Mouse (Mus musculus): ENCODE measurements around the gene Fam185a.

Fam185a gene

GRCm38 (mm10) chr5:21493294-21493999 is 68.7 kb downstream of the Fam185a start:
- no peak for DNase-seq (ENCODE audit: low spot score)

- DNase-seq (ENCODE audit: low spot score): no peak
Observed at GRCm38 (mm10) chr5:21494781-21495180, 70.0 kb downstream of the Fam185a start.

- DNase-seq (ENCODE audit: low spot score): no peak
Observed at GRCm38 (mm10) chr5:21496321-21496720, 71.6 kb downstream of the Fam185a start.

GRCm38 (mm10) chr5:21496881-21497280 is 72.1 kb downstream of the Fam185a start:
- DNase-seq (ENCODE audit: low spot score): no peak

GRCm38 (mm10) chr5:21498490-21498889 is 73.7 kb downstream of the Fam185a start:
- no peak for DNase-seq (ENCODE audit: low spot score)

GRCm38 (mm10) chr5:21498925-21499324 is 74.2 kb downstream of the Fam185a start:
- no peak for DNase-seq (ENCODE audit: low spot score)

- no peak for DNase-seq (ENCODE audit: low spot score)
Observed at GRCm38 (mm10) chr5:21500133-21500532, 75.4 kb downstream of the Fam185a start.

- no peak for DNase-seq (ENCODE audit: low spot score)
Observed at GRCm38 (mm10) chr5:21500941-21501340, 76.2 kb downstream of the Fam185a start.

GRCm38 (mm10) chr5:21502936-21503610 is 78.3 kb downstream of the Fam185a start:
- DNase-seq (ENCODE audit: low spot score): no peak

- no peak for DNase-seq (ENCODE audit: low spot score)
Observed at GRCm38 (mm10) chr5:21505159-21505558, 80.4 kb downstream of the Fam185a start.

GRCm38 (mm10) chr5:21506887-21507286 is 82.1 kb downstream of the Fam185a start:
- no peak for DNase-seq (ENCODE audit: low spot score)

- DNase-seq (ENCODE audit: low spot score): no peak
Observed at GRCm38 (mm10) chr5:21509801-21510200, 85.0 kb downstream of the Fam185a start.

GRCm38 (mm10) chr5:21513363-21513762 is 88.6 kb downstream of the Fam185a start:
- no peak for DNase-seq (ENCODE audit: low spot score)

GRCm38 (mm10) chr5:21517562-21517961 is 92.8 kb downstream of the Fam185a start:
- DNase-seq (ENCODE audit: low spot score): no peak

- no peak for DNase-seq (ENCODE audit: low spot score)
Observed at GRCm38 (mm10) chr5:21518207-21518606, 93.4 kb downstream of the Fam185a start.

- no peak for DNase-seq (ENCODE audit: low spot score)
Observed at GRCm38 (mm10) chr5:21519166-21519565, 94.4 kb downstream of the Fam185a start.

- DNase-seq (ENCODE audit: low spot score): peak; percentile 4
Observed at GRCm38 (mm10) chr5:21526835-21527485, 102.2 kb downstream of the Fam185a start.

GRCm38 (mm10) chr5:21527488-21527911 is 102.7 kb downstream of the Fam185a start:
- no peak for DNase-seq (ENCODE audit: low spot score)

- no peak for DNase-seq (ENCODE audit: low spot score)
Observed at GRCm38 (mm10) chr5:21528068-21528842, 103.5 kb downstream of the Fam185a start.

- DNase-seq (ENCODE audit: low spot score): no peak
Observed at GRCm38 (mm10) chr5:21529110-21529720, 104.5 kb downstream of the Fam185a start.

All from yolk sac, embryonic 10.5 days (tissue).